Mouse (Mus musculus) colon, adult 2 months (tissue): ENCODE data around the gene Tph2. TPM values are rescaled to one million over a fixed set of nuclear protein-coding genes. Genes with fewer than 3 reads are reported as not detected.

Source experiments
- polyA plus RNA-seq: library from polyadenylated mRNA; depleted of rRNA; stranded (reverse); fragments of >200 nt; gene quantifications from 2 replicates; pipeline ENCODE4 v1.2.3, GENCODE M21; 2012; rRNA removed

Tph2 gene
- not detected in 2 replicates for polyA plus RNA-seq

GRCm38 (mm10) chr10:115184697-115185096 lies at the start of gene Tph2:
Tph2 (minus strand) TSS chr10:115185022.

Other genes starting within 250 kb of the Tph2 start
- gene Tbc1d15, start 66.4 kb upstream of the Tph2 start, polyA plus RNA-seq: 3.3 and 4.7 TPM in 2 replicates
- 58.5 and 62.1 TPM in 2 replicates for gene Rab21, start 130.6 kb upstream of the Tph2 start, polyA plus RNA-seq
- 15.0 and 19.5 TPM in 2 replicates for gene Tmem19, start 177.5 kb upstream of the Tph2 start, polyA plus RNA-seq
- 6.3 and 7.4 TPM in 2 replicates for gene Thap2, start 199.4 kb upstream of the Tph2 start, polyA plus RNA-seq
- 8.7 and 11.4 TPM in 2 replicates for gene Zfc3h1, start 199.9 kb upstream of the Tph2 start, polyA plus RNA-seq